Mouse (Mus musculus) ES-E14 (cell line): Measurements from ENCODE around the gene Slc9a2.

ENCODE experiments used
- CHD2 ChIP-seq: IDR thresholded peaks from 2 replicates; pipeline ENCODE4 v1.6.1; 2014; ENCODE audit warnings: mild to moderate bottlenecking, low read depth, low read length, inconsistent platforms
- HCFC1 ChIP-seq: IDR thresholded peaks from 2 replicates; pipeline ENCODE4 v1.6.1; 2012; ENCODE audit warnings: low read length, inconsistent platforms, borderline replicate concordance; ENCODE audit not compliant: insufficient read depth
- MAFK ChIP-seq: IDR thresholded peaks from 2 replicates; pipeline ENCODE4 v1.6.1; 2014; ENCODE audit warnings: mild to moderate bottlenecking, low read depth, low read length, inconsistent platforms; ENCODE audit not compliant: insufficient read depth
- ZC3H11A ChIP-seq: IDR thresholded peaks from 2 replicates; pipeline ENCODE4 v1.6.1; 2012; ENCODE audit warnings: low read depth, mild to moderate bottlenecking, inconsistent platforms, low read length, borderline replicate concordance
- ZNF384 ChIP-seq: IDR thresholded peaks from 2 replicates; pipeline ENCODE4 v1.6.1; 2012; ENCODE audit warnings: low read depth, low read length, inconsistent platforms

DNA sequence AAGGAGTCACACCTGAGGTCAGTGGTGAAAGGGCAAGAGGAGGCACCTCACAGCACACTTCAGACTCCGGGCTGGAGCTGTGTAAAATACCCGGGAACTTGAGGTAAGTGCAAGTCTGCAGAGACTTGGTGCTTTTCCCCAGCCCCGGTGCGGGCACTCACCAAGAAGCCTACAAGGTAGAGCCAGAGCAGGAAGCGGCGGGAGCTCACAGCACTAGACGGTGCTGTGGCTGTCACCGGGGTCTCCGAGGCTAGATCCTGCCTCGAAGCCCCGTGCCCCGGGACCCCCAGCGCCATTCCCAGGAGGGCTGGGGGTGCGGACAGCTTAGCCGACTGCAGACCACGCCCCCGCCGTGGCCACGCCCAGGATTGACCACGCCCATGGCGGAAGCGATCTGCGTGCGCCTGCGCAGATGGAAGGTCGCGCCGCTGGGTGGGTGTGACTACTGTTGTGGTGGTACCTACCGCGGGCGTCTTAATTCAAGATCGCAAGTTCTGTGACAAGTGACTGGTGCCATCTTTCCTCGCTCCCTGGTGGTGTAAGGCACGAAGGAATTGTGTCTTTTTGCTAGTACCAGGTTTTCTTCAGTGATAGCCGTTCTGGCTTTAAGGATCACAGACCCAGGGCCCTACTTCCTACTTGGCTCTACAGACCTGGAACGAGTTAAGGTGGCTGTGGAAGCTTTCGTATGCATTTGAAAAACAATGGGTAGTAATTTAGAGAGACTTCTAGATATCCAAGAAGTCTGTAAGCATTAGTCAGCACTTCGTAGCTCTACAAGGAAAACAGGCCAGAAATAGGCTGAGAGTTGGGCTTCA is 110.2 kb downstream of the Slc9a2 start, which contains the start of gene Mfsd9:
- TF ChIP-seq ZC3H11A = no peak
- TF ChIP-seq ZNF384 = no peak
- TF ChIP-seq CHD2 = no peak
- no peak for TF ChIP-seq HCFC1
- TF ChIP-seq MAFK = no peak
